Mouse (Mus musculus) adrenal gland, postnatal 36 days (tissue): ENCODE data around the gene Cd72. TPM values are rescaled to one million over a fixed set of nuclear protein-coding genes. Genes with fewer than 3 reads are reported as not detected.

Experiments used
- DNase-seq, 2 experiments: peaks; one replicate each; pipeline ENCODE4 v3.0.0; 2021; ENCODE audit warnings: mixed read lengths in 1 of 2
- total RNA-seq, 2 experiments: library from RNA; stranded (reverse); gene quantifications; 2 replicates each; pipeline ENCODE4 v1.2.3; 2021

The Cd72 gene
- total RNA-seq, 2 experiments from 2014 or later, result 2.7 to 3.4 TPM

GRCm38 (mm10) chr4:43404697-43405096, 49.7 kb downstream of the Cd72 start:
- no peak for DNase-seq

- DNase-seq, result peak; percentile 62 to 66
Measured at GRCm38 (mm10) chr4:43402212-43402611, 52.2 kb downstream of the Cd72 start.

- DNase-seq, result no peak
Measured at GRCm38 (mm10) chr4:43401486-43401885, 52.9 kb downstream of the Cd72 start.

GRCm38 (mm10) chr4:43400976-43401375, 53.5 kb downstream of the Cd72 start:
- no peak for DNase-seq

DNA sequence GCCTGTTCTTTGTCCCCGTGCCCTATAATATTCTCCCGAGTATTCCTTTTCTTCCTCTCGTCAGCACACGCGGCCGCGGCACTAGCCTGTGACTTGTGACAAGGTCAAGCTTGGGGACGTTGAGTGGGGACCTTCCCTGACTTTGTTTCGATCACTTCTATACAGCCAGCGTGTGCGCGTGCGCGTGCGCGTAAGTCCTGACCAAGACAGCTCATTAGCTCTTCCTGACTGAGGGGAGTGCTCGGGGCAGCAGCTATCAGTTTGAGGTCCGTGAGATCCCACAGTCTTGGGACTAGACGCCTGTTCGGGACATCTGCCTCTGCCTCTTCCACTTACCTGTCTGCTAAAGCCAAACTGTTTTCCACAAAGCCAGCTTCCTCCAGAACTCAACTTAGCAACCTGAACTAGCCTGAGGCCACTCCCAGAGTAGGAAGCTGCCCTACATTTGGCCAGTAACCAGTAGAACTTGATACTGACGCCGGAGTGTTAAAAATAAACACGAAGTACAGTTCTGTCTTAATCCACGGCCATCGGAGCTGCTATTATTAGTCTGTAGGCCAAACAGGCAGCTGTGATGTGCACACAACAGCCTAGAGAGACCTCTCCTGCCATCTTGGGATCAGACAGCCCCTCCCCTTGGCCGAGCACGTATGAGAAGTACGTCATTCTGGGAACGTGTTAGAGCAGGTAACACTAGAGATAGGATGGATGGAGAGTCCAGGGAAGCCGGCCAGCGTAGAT, 54.9 kb downstream of the Cd72 start:
- no peak for DNase-seq

DNA sequence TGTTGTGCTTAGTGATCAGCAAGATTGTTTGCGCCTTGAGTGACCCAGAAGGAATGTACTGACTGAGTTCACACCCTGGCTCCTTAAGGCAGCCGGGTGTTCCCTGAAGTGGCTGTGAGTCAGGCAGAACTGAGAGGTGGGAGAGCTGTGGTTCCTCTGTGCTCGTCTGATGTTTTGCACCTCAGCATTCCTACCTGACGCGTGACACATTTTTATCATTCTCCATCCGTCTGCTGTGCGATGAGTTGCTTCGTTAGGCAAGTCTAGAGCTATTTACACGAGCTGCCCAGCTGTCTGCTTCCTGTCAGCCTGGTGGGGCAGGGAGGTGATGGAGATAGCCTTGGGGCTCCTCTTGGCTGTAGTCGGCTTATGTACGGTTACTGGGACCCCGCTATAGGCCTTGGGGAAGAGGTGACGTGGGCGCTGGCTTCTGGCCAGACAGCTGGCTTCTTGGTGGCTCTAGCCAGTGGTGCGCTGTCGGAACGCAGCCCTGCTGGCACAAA, 55.5 kb downstream of the Cd72 start:
- DNase-seq, result peak; percentile 81 to 86

DNA sequence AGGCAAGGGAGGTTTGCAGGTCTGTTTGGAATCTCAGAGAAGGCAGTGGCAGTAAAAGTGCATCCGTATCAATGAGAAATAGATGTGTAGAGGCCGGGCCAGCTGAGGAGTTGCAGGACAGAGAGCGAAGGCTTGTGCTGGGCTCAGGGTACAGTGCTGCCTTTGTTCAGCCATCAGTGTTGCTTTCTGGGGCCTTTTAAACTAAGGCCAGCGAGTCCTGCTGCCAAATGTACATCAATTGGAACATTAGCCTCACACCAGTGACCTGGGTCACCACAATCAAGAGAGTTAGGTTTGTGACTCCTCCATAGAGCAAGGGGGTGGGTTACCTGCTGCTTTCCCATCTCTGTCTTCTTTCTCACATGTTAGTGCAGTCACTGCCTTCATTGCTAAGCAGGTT, 56.4 kb downstream of the Cd72 start:
- no peak for DNase-seq

Other genes with a start within 250 kb of the Cd72 start
- under 1 TPM; 0.23 to 0.26 TPM for gene Atp8b5, start 187.5 kb downstream of the Cd72 start, total RNA-seq
- 10 to 100 TPM; 37.2 to 50.1 TPM for gene Rusc2, start 72.6 kb downstream of the Cd72 start, total RNA-seq
- gene Fam166b, start 25.5 kb downstream of the Cd72 start, total RNA-seq, result under 1 TPM in 1 of 2 experiments, not detected in 1; 0.92 TPM
- gene Tesk1, start 12.7 kb downstream of the Cd72 start, total RNA-seq, result 10 to 100 TPM; 52.2 to 65.5 TPM
- not detected for gene Sit1, start 29.1 kb upstream of the Cd72 start, total RNA-seq
- 10 to 100 TPM; 57.3 to 59.3 TPM for gene Ccdc107, start 38.3 kb upstream of the Cd72 start, total RNA-seq
- gene Arhgef39, start 45.1 kb upstream of the Cd72 start, total RNA-seq, result 1 to 10 TPM; 2.6 to 3.5 TPM
- 1 to 10 TPM in 1 of 2 experiments, under 1 TPM in 1; 0.49 to 1.2 TPM for gene Car9, start 52.3 kb upstream of the Cd72 start, total RNA-seq
- gene Tpm2, start 69.1 kb upstream of the Cd72 start, total RNA-seq, result 100 to 1,000 TPM in 1 of 2 experiments, 10 to 100 TPM in 1; 69.6 to 143 TPM
- 100 to 1,000 TPM; 117 to 170 TPM for gene Creb3, start 107.7 kb upstream of the Cd72 start, total RNA-seq
- 100 to 1,000 TPM; 241 to 244 TPM for gene Tln1, start 108.1 kb upstream of the Cd72 start, total RNA-seq
- gene Rgp1, start 124.1 kb upstream of the Cd72 start, total RNA-seq, result 10 to 100 TPM; 40.5 to 53.3 TPM
- gene Gba2, start 124.2 kb upstream of the Cd72 start, total RNA-seq, result 10 to 100 TPM; 11.0 to 11.5 TPM
- gene Msmp, start 129.9 kb upstream of the Cd72 start, total RNA-seq, result 1 to 10 TPM; 3.2 to 3.4 TPM
- gene Npr2, start 177.3 kb upstream of the Cd72 start, total RNA-seq, result 10 to 100 TPM; 27.7 to 37.9 TPM
- under 1 TPM; 0.30 to 0.40 TPM for gene Spag8, start 199.0 kb upstream of the Cd72 start, total RNA-seq
- 10 to 100 TPM; 76.8 to 79.3 TPM for gene Hint2, start 201.8 kb upstream of the Cd72 start, total RNA-seq
- 1 to 10 TPM; 4.7 to 5.0 TPM for gene Tmem8b, start 214.3 kb upstream of the Cd72 start, total RNA-seq
- under 1 TPM; 0.20 TPM for gene Fam221b, start 214.5 kb upstream of the Cd72 start, total RNA-seq
- not detected for gene Olfr70, start 246.2 kb upstream of the Cd72 start, total RNA-seq